In genomic region chr17:86132534-86132933, GRCm38 (mm10) we compare ENCODE assay signal across 11 mouse cellular contexts. TPM values are rescaled to one million over a fixed set of nuclear protein-coding genes. Genes with fewer than 3 reads are reported as not detected.
DNase-seq lines count a peak whose midpoint lies in the region; ATAC-seq and TF ChIP-seq lines count a peak whose summit lies in the region.
"Had no signal": no experiment of that assay in that cellular context is flagged by ENCODE, and none has a peak within 500 bp of the region (broad histone marks: within the 10 kb centered on the region; RNA-seq: fewer than 3 reads in every experiment).

No protein-coding gene starts in this region.

- no peak overlapping the region for H3K9ac ChIP-seq in midbrain, postnatal 0 days (replicated peaks; ENCODE audit: low read length, poor library complexity, severe bottlenecking)
- H3K9ac ChIP-seq: neural tube, embryonic 12.5 days had no signal

- ATAC-seq in midbrain, postnatal 0 days (ENCODE audit: low FRiP score) = no peak

- H3K4me3 ChIP-seq in midbrain, postnatal 0 days (ENCODE audit: low read depth, low read length) = no peak overlapping the region
- H3K4me3 ChIP-seq in midbrain, embryonic 10.5 days = no peak overlapping the region
- H3K4me3 ChIP-seq: hindbrain, embryonic 10.5 days; neural tube, embryonic 12.5 days had no signal

- H3K27me3 ChIP-seq in midbrain, postnatal 0 days (ENCODE audit: insufficient read depth, low read length) = no peaks in the 10 kb centered on the region
- H3K27me3 ChIP-seq in midbrain, embryonic 10.5 days (ENCODE audit: low read depth, poor library complexity, severe bottlenecking) = no peaks in the 10 kb centered on the region
- H3K27me3 ChIP-seq in splenic B cell, adult 2 months (ENCODE audit: control insufficient read depth, insufficient read depth, low read length, poor library complexity, severe bottlenecking) = no peaks in the 10 kb centered on the region
- H3K27me3 ChIP-seq: neural tube, embryonic 12.5 days had no signal

- H3K4me2 ChIP-seq in midbrain, postnatal 0 days (ENCODE audit: low read depth, low read length, poor library complexity, severe bottlenecking) = no peak overlapping the region
- H3K4me2 ChIP-seq: neural tube, embryonic 12.5 days had no signal

- DNase-seq in heart, adult 8-10 months (ENCODE audit: low spot score) = peak; percentile 18
- no peak for DNase-seq in heart, postnatal 36 days
- no peak for DNase-seq in midbrain, postnatal 0 days (ENCODE audit: low spot score)
- DNase-seq in midbrain, embryonic 10.5 days (ENCODE audit: low spot score) = no peak
- peak; percentile 31 for DNase-seq in heart, postnatal 10 days
- DNase-seq in splenic B cell, adult 2 months (ENCODE audit: low read depth, low spot score) = peak; percentile 16
- DNase-seq in ovary, adult 18-20 months (ENCODE audit: low spot score) = no peak
- DNase-seq in cerebellum, adult 11 months = no peak
- DNase-seq: thymus, postnatal 36 days had no signal

- intact Hi-C loops in heart, postnatal 36 days (cut with DNase I) = no loop called here
- intact Hi-C loops in heart, postnatal 10 days (cut with DNase I) = no loop called here

- no peak overlapping the region for H3K27ac ChIP-seq in midbrain, postnatal 0 days (ENCODE audit: low read depth, low read length)
- no peak overlapping the region for H3K27ac ChIP-seq in midbrain, embryonic 10.5 days (replicated peaks)
- H3K27ac ChIP-seq: hindbrain, embryonic 10.5 days; neural tube, embryonic 12.5 days had no signal

- peaks cover 18% of the 10 kb centered on the region for H3K36me3 ChIP-seq in midbrain, postnatal 0 days (ENCODE audit: insufficient read depth, low read length)
- peaks cover 92% of the 10 kb centered on the region for H3K36me3 ChIP-seq in midbrain, embryonic 10.5 days
- H3K36me3 ChIP-seq in splenic B cell, adult 2 months (ENCODE audit: control insufficient read depth, insufficient read depth, low read length, poor library complexity, severe bottlenecking) = peaks cover 5% of the 10 kb centered on the region

- TF ChIP-seq CTCF in midbrain, postnatal 0 days (IDR thresholded peaks at IDR 0.05) = peak; percentile 61

- H3K4me1 ChIP-seq in midbrain, postnatal 0 days (ENCODE audit: insufficient read depth, low read length) = no peaks in the 10 kb centered on the region
- no peaks in the 10 kb centered on the region for H3K4me1 ChIP-seq in midbrain, embryonic 10.5 days
- H3K4me1 ChIP-seq: hindbrain, embryonic 10.5 days; neural tube, embryonic 12.5 days had no signal

- 82% methylated on average over 5 of the region's 5 CpGs for WGBS in midbrain, postnatal 0 days
- 88% methylated on average over 5 of the region's 5 CpGs for WGBS in midbrain, embryonic 10.5 days

- no peaks in the 10 kb centered on the region for H3K9me3 ChIP-seq in midbrain, postnatal 0 days (ENCODE audit: low read length)
- no peaks in the 10 kb centered on the region for H3K9me3 ChIP-seq in midbrain, embryonic 10.5 days (replicated peaks)
- H3K9me3 ChIP-seq: hindbrain, embryonic 10.5 days; neural tube, embryonic 12.5 days had no signal

RNA-seq across cellular contexts. Expression of gene Srbd1, which starts 12.4 kb away (rescaled TPM):
- 10 to 100 TPM; 12.5 to 17.5 (median 13.4) TPM for total RNA-seq in heart, adult 8-10 months (2022)
- 10 to 100 TPM; 10.9 to 11.4 TPM for total RNA-seq in heart, postnatal 36 days (2021)
- total RNA-seq in midbrain, postnatal 0 days (2014; rRNA removed) = 13.2 and 17.9 TPM in 2 replicates
- polyA plus RNA-seq in midbrain, postnatal 0 days (2015; fragmentation: Nextera tagmentation; extraction: Ambion mirVana) = 6.7 and 8.3 TPM in 2 replicates
- polyA plus RNA-seq in midbrain, embryonic 10.5 days (2016; fragmentation: Nextera tagmentation; extraction: Ambion mirVana) = 21.7 and 21.9 TPM in 2 replicates
- total RNA-seq in heart, postnatal 10 days (2021) = 10 to 100 TPM; 13.0 to 14.5 TPM

RNA-seq across cellular contexts. Expression of gene Prkce, which starts 35.1 kb away (rescaled TPM):
- total RNA-seq in heart, adult 8-10 months (2022) = 10 to 100 TPM; 24.0 to 30.1 (median 27.4) TPM
- total RNA-seq in heart, postnatal 36 days (2021) = 10 to 100 TPM; 21.2 to 25.2 TPM
- total RNA-seq in midbrain, postnatal 0 days (2014; rRNA removed) = 61.0 and 71.8 TPM in 2 replicates
- polyA plus RNA-seq in midbrain, postnatal 0 days (2015; fragmentation: Nextera tagmentation; extraction: Ambion mirVana) = 56.5 and 64.5 TPM in 2 replicates
- 2.9 and 3.1 TPM in 2 replicates for polyA plus RNA-seq in midbrain, embryonic 10.5 days (2016; fragmentation: Nextera tagmentation; extraction: Ambion mirVana)
- 10 to 100 TPM; 31.1 to 32.5 TPM for total RNA-seq in heart, postnatal 10 days (2021)

Comparison
In these comparisons a context has a peak if more than half of its experiments do, and no peak if none do; other contexts are left out.
1. DNase-seq: peak in heart, adult 8-10 months (single experiment), heart, postnatal 10 days (2 of 2) and splenic B cell, adult 2 months (single experiment); none in heart, postnatal 36 days (0 of 2), midbrain, postnatal 0 days (single experiment), midbrain, embryonic 10.5 days (single experiment), ovary, adult 18-20 months (single experiment) and cerebellum, adult 11 months (single experiment).